Mouse (Mus musculus): ENCODE data around the gene Ttc28. TPM values are rescaled to one million over a fixed set of nuclear protein-coding genes. Genes with fewer than 3 reads are reported as not detected.

The Ttc28 gene
- polyA plus RNA-seq, 2 experiments, result 0.48 to 0.81 TPM

GRCm38 (mm10) chr5:110982436-110982835 lies 102.8 kb downstream of the Ttc28 start:
- no peak overlapping the region for H3K27ac ChIP-seq
- H3K4me1 ChIP-seq (replicated peaks; ENCODE audit: control insufficient read depth in 2 of 2, insufficient read depth in 2 of 2, low read length in 1 of 2), result no peaks in the 10 kb centered on the region
- H3K36me3 ChIP-seq (replicated peaks; ENCODE audit: control insufficient read depth, insufficient read depth, low read depth), result no peaks in the 10 kb centered on the region
- DNase-seq (ENCODE audit: low read depth in 3 of 3, low spot score in 3 of 3) (no peak), ATAC-seq (ENCODE audit: insufficient read depth) (no peak)
- TF ChIP-seq EP300 (IDR thresholded peaks at IDR 0.05; ENCODE audit: low read depth), result no peak
- no peak for TF ChIP-seq CTCF (IDR thresholded peaks at IDR 0.05; ENCODE audit: low read depth)
- peaks cover 39% of the 10 kb centered on the region for H3K27me3 ChIP-seq (ENCODE audit: control insufficient read depth, insufficient read depth, low read length)
- 50% methylated on average over 3 of the region's 3 CpGs for WGBS (ENCODE audit: insufficient replicate concordance)
- H3K9me3 ChIP-seq (ENCODE audit: control insufficient read depth, low read length), result no peaks in the 10 kb centered on the region
- no peak overlapping the region for H3K9ac ChIP-seq (replicated peaks)
- no peak overlapping the region for H3K4me2 ChIP-seq (ENCODE audit: low read depth)
- H3K4me3 ChIP-seq (ENCODE audit: insufficient read depth in 1 of 2, low read depth in 2 of 2, low read length in 2 of 2), result no peak overlapping the region

DNA sequence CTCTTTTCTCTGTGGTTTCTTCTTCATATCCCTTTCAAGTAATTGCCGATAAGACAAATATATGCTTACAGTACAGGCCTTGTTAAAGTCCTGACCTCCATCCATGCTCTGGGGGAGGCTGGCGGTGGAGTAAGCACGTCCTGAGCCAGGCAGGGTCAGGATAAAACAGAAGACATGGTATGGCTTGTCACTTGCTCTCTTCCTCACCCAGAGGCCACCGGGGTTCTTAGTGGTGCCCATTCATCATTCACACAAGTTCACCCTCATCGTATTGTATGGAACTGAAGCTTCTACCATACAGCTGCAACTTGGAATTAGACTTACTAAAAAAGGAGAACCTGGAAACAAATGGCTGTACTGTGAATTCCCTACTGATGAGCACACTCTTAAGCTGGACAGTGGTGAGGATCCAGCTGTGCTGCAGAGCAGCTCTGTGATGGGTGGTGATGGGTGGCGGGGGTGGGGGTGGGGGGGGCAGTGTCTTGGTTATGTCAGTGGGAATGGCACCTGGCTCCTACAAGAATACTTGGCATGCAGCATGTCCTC lies 104.6 kb downstream of the Ttc28 start:
- ATAC-seq (ENCODE audit: insufficient read depth) (no peak), DNase-seq (ENCODE audit: low read depth in 3 of 3, low spot score in 3 of 3) (no peak)
- Histone ChIP-seq H3K9me3 (ENCODE audit: control insufficient read depth, low read length) (no peaks in the 10 kb centered on the region), H3K36me3 (replicated peaks; ENCODE audit: control insufficient read depth, insufficient read depth, low read depth) (no peaks in the 10 kb centered on the region), H3K27me3 (ENCODE audit: control insufficient read depth, insufficient read depth, low read length) (peaks cover 25% of the 10 kb centered on the region), H3K4me1 (replicated peaks; ENCODE audit: control insufficient read depth in 2 of 2, insufficient read depth in 2 of 2, low read length in 1 of 2) (no peaks in the 10 kb centered on the region), H3K27ac (no peak overlapping the region), H3K9ac (replicated peaks) (no peak overlapping the region), H3K4me3 (ENCODE audit: insufficient read depth in 1 of 2, low read depth in 2 of 2, low read length in 2 of 2) (no peak overlapping the region), H3K4me2 (ENCODE audit: low read depth) (no peak overlapping the region)
- TF ChIP-seq CTCF (IDR thresholded peaks at IDR 0.05; ENCODE audit: low read depth) (no peak), EP300 (IDR thresholded peaks at IDR 0.05; ENCODE audit: low read depth) (no peak)
- WGBS (ENCODE audit: insufficient replicate concordance), result 52% methylated on average over 6 of the region's 6 CpGs

- no peak overlapping the region for H3K4me2 ChIP-seq (ENCODE audit: low read depth)
- H3K27ac ChIP-seq, result no peak overlapping the region
- no peaks in the 10 kb centered on the region for H3K27me3 ChIP-seq (ENCODE audit: control insufficient read depth, insufficient read depth, low read length)
- no peak overlapping the region for H3K9ac ChIP-seq (replicated peaks)
- H3K9me3 ChIP-seq (ENCODE audit: control insufficient read depth, low read length), result no peaks in the 10 kb centered on the region
- 74% methylated on average over 13 of the region's 13 CpGs for WGBS (ENCODE audit: insufficient replicate concordance)
- ATAC-seq (ENCODE audit: insufficient read depth), result no peak
- TF ChIP-seq CTCF (IDR thresholded peaks at IDR 0.05; ENCODE audit: low read depth), result no peak
- no peak for TF ChIP-seq EP300 (IDR thresholded peaks at IDR 0.05; ENCODE audit: low read depth)
- no peak for DNase-seq (ENCODE audit: low read depth in 3 of 3, low spot score in 3 of 3)
- H3K4me1 ChIP-seq (replicated peaks; ENCODE audit: control insufficient read depth in 2 of 2, insufficient read depth in 2 of 2, low read length in 1 of 2), result no peaks in the 10 kb centered on the region
- H3K4me3 ChIP-seq (ENCODE audit: insufficient read depth in 1 of 2, low read depth in 2 of 2, low read length in 2 of 2), result no peak overlapping the region
- no peaks in the 10 kb centered on the region for H3K36me3 ChIP-seq (replicated peaks; ENCODE audit: control insufficient read depth, insufficient read depth, low read depth)
Measured at GRCm38 (mm10) chr5:110996835-110997539, 117.4 kb downstream of the Ttc28 start.

DNA sequence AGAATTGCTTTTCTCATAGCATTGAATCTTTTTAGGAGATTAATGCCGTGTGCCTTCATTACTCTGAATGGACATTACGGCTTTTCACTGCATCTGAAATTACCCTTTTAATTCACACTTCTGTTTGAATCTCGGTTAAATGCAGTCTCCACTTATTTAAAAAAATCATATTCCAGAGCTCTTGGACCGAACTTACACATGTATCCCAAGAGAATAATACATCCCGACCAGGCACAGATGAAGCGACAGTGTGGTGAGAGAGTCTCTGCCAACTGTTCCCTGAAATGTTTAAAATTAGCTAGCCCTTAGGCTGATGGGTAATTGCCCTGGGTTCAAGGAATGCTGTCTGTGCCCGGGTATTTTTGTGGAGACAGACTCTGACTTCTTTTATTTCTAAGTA lies 118.1 kb downstream of the Ttc28 start:
- Histone ChIP-seq H3K9me3 (ENCODE audit: control insufficient read depth, low read length) (no peaks in the 10 kb centered on the region), H3K9ac (replicated peaks) (no peak overlapping the region), H3K36me3 (replicated peaks; ENCODE audit: control insufficient read depth, insufficient read depth, low read depth) (no peaks in the 10 kb centered on the region), H3K27me3 (ENCODE audit: control insufficient read depth, insufficient read depth, low read length) (no peaks in the 10 kb centered on the region), H3K4me2 (ENCODE audit: low read depth) (no peak overlapping the region), H3K27ac (no peak overlapping the region), H3K4me1 (replicated peaks; ENCODE audit: control insufficient read depth in 2 of 2, insufficient read depth in 2 of 2, low read length in 1 of 2) (no peaks in the 10 kb centered on the region), H3K4me3 (ENCODE audit: insufficient read depth in 1 of 2, low read depth in 2 of 2, low read length in 2 of 2) (no peak overlapping the region)
- ATAC-seq (ENCODE audit: insufficient read depth) (no peak), DNase-seq (ENCODE audit: low read depth in 3 of 3, low spot score in 3 of 3) (no peak)
- TF ChIP-seq CTCF (IDR thresholded peaks at IDR 0.05; ENCODE audit: low read depth), result no peak
- no peak for TF ChIP-seq EP300 (IDR thresholded peaks at IDR 0.05; ENCODE audit: low read depth)
- WGBS (ENCODE audit: insufficient replicate concordance), result 66% methylated on average over 7 of the region's 7 CpGs

DNA sequence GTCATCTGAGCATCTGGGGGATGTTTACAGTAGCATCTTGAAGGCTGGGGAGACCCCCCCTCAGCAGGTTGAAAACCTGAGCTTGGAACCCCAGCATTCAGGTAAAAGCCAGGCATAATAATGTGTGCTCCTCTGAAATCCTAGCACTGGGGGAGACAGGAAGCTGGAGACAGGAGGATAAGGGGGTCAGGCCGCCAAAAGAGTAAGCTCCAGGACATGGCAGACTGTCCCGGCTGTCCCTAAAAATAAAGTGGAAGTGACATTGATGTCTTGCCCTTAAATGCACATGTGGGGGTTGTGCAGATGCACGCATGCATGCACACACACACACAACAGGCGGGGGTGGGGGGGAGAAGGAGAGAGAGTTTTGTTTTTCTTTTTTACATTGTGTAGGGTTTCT lies 118.7 kb downstream of the Ttc28 start:
- Histone ChIP-seq H3K4me1 (replicated peaks; ENCODE audit: control insufficient read depth in 2 of 2, insufficient read depth in 2 of 2, low read length in 1 of 2) (no peaks in the 10 kb centered on the region), H3K27ac (no peak overlapping the region), H3K36me3 (replicated peaks; ENCODE audit: control insufficient read depth, insufficient read depth, low read depth) (no peaks in the 10 kb centered on the region), H3K9me3 (ENCODE audit: control insufficient read depth, low read length) (no peaks in the 10 kb centered on the region), H3K4me2 (ENCODE audit: low read depth) (no peak overlapping the region), H3K9ac (replicated peaks) (no peak overlapping the region), H3K4me3 (ENCODE audit: insufficient read depth in 1 of 2, low read depth in 2 of 2, low read length in 2 of 2) (no peak overlapping the region), H3K27me3 (ENCODE audit: control insufficient read depth, insufficient read depth, low read length) (no peaks in the 10 kb centered on the region)
- ATAC-seq (ENCODE audit: insufficient read depth) (no peak), DNase-seq (ENCODE audit: low read depth in 3 of 3, low spot score in 3 of 3) (no peak)
- no peak for TF ChIP-seq EP300 (IDR thresholded peaks at IDR 0.05; ENCODE audit: low read depth)
- no peak for TF ChIP-seq CTCF (IDR thresholded peaks at IDR 0.05; ENCODE audit: low read depth)
- 33% methylated on average over 4 of the region's 4 CpGs for WGBS (ENCODE audit: insufficient replicate concordance)
